Mouse (Mus musculus) adrenal gland, postnatal 36 days (tissue): Measurements from ENCODE around the gene Nfe2l1. TPM values are rescaled to one million over a fixed set of nuclear protein-coding genes. Genes with fewer than 3 reads are reported as not detected.
A peak's percentile ranks its signal among the peaks of the same experiment; 100 is the strongest.
"Not testable (repeated sequence)": the region's sequence is repeated elsewhere in the genome, so short reads cannot be mapped to it uniquely, and the experiment has no call there.

Experiments used
- DNase-seq, 2 experiments: peaks; one replicate each; pipeline ENCODE4 v3.0.0; 2021; ENCODE audit warnings: mixed read lengths in 1 of 2
- microRNA-seq: library from miRNA; unstranded; fragments of <30 nt; microRNA quantifications from one replicate; pipeline ENCODE4 v1.2.0, GENCODE M21; 2021
- total RNA-seq, 2 experiments: library from RNA; stranded (reverse); gene quantifications; 2 replicates each; pipeline ENCODE4 v1.2.3; 2021

Gene Nfe2l1
- total RNA-seq, 2 experiments from 2014 or later, result 526 to 605 TPM

GRCm38 (mm10) chr11:96778061-96778627 lies 51.6 kb downstream of the Nfe2l1 start:
- DNase-seq, result not testable (repeated sequence)

- peak; percentile 100 for DNase-seq
Measured at GRCm38 (mm10) chr11:96776968-96777962, 52.5 kb downstream of the Nfe2l1 start, which contains the start of gene Snx11. Gene Snx11 (minus strand): TSS chr11:96777559.

GRCm38 (mm10) chr11:96776068-96776467 lies 53.7 kb downstream of the Nfe2l1 start:
- no peak for DNase-seq

GRCm38 (mm10) chr11:96775665-96776064 lies 54.1 kb downstream of the Nfe2l1 start:
- no peak for DNase-seq

GRCm38 (mm10) chr11:96775063-96775462 lies 54.7 kb downstream of the Nfe2l1 start:
- no peak for DNase-seq

GRCm38 (mm10) chr11:96774536-96774935 lies 55.2 kb downstream of the Nfe2l1 start:
- no peak for DNase-seq

- no peak for DNase-seq
Measured at GRCm38 (mm10) chr11:96772413-96772812, 57.4 kb downstream of the Nfe2l1 start.

- no peak for DNase-seq
Measured at GRCm38 (mm10) chr11:96771274-96771975, 58.3 kb downstream of the Nfe2l1 start.

GRCm38 (mm10) chr11:96768240-96768639 lies 61.5 kb downstream of the Nfe2l1 start:
- no peak for DNase-seq

Small RNA genes lying within 50 kb of the gene (microRNA-seq; reads per million reads assigned to microRNA genes)
- gene Mir152, result 854 reads per million, percentile 76 among the genes with 10 or more reads in this experiment

Other genes with a start within 250 kb of the Nfe2l1 start
- 10 to 100 TPM; 21.1 to 35.0 TPM for gene Snx11, start 52.4 kb downstream of the Nfe2l1 start, total RNA-seq
- 10 to 100 TPM; 77.2 to 78.2 TPM for gene Cbx1, start 40.8 kb downstream of the Nfe2l1 start, total RNA-seq
- 10 to 100 TPM; 57.4 to 63.3 TPM for gene Copz2, start 19.9 kb upstream of the Nfe2l1 start, total RNA-seq
- gene Cdk5rap3, start 86.5 kb upstream of the Nfe2l1 start, total RNA-seq, result 10 to 100 TPM; 44.1 to 58.8 TPM
- under 1 TPM; 0.16 to 0.66 TPM for gene Prr15l, start 98.1 kb upstream of the Nfe2l1 start, total RNA-seq
- gene Pnpo, start 114.0 kb upstream of the Nfe2l1 start, total RNA-seq, result 10 to 100 TPM; 29.6 to 34.2 TPM
- 10 to 100 TPM; 14.5 to 16.6 TPM for gene Sp2, start 153.0 kb upstream of the Nfe2l1 start, total RNA-seq
- under 1 TPM; 0.16 to 0.23 TPM for gene Sp6, start 183.4 kb upstream of the Nfe2l1 start, total RNA-seq
- 10 to 100 TPM; 15.7 to 18.8 TPM for gene Scrn2, start 200.0 kb upstream of the Nfe2l1 start, total RNA-seq
- gene Lrrc46, start 211.4 kb upstream of the Nfe2l1 start, total RNA-seq, result 1 to 10 TPM; 1.3 TPM
- 100 to 1,000 TPM; 131 to 141 TPM for gene Mrpl10, start 211.6 kb upstream of the Nfe2l1 start, total RNA-seq
- 1 to 10 TPM; 7.8 to 9.1 TPM for gene Osbpl7, start 220.7 kb upstream of the Nfe2l1 start, total RNA-seq